Mouse (Mus musculus): ENCODE data around the gene Kcnj5. TPM values are rescaled to one million over a fixed set of nuclear protein-coding genes. Genes with fewer than 3 reads are reported as not detected.

The Kcnj5 gene
- polyA plus RNA-seq, 1 experiment from 2014 or later = 0.22 TPM

- 85% methylated on average over 1 of the region's 1 CpGs for WGBS
- no peak for ATAC-seq (ENCODE audit: low FRiP score, low read depth)
Measured at GRCm38 (mm10) chr9:32360770-32361169, 16.6 kb upstream of the Kcnj5 start.

DNA sequence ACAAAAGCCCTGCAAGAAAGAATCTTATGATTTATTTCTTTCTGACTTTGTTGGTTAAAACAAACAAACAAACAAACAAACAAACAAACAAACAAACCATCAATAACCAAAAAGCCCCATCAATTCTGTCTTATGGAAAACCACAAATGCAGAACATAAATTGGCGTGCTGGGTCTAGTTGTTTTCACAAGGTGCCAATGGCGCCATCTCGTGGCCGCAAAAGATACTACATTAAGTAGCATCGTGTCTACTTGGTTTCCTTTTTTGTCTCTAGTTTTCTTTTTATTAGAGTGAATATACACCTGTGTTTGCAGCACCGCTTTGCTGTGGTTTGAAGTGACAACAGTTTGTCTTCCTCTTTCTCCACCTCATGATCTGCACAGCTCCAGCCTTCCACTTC lies 6.2 kb upstream of the Kcnj5 start:
- H3K4me1 ChIP-seq = 0 out of 2 replicates have a peak, but pooled peaks cover 8% of the 10 kb centered on the region
- H3K27ac ChIP-seq (replicated peaks) = no peak overlapping the region
- no peaks in the 10 kb centered on the region for H3K36me3 ChIP-seq
- H3K4me3 ChIP-seq = no peak overlapping the region
- no peaks in the 10 kb centered on the region for H3K9me3 ChIP-seq
- H3K27me3 ChIP-seq = peaks cover 28% of the 10 kb centered on the region
- H3K4me2 ChIP-seq (replicated peaks) = no peak overlapping the region
- 6% methylated on average over 6 of the region's 6 CpGs for WGBS
- no peak for ATAC-seq (ENCODE audit: low FRiP score, low read depth)
- no peak overlapping the region for H3K9ac ChIP-seq (replicated peaks)

More at GRCm38 (mm10) chr9:32360770-32361169, 16.6 kb upstream of the Kcnj5 start:
- Histone ChIP-seq H3K36me3 (no peaks in the 10 kb centered on the region), H3K27me3 (no peaks in the 10 kb centered on the region), H3K4me3 (no peak overlapping the region), H3K9ac (replicated peaks) (no peak overlapping the region), H3K27ac (replicated peaks) (no peak overlapping the region), H3K4me2 (replicated peaks) (no peak overlapping the region), H3K4me1 (no peaks in the 10 kb centered on the region), H3K9me3 (no peaks in the 10 kb centered on the region; the same call in 1 of the 2 replicates)

DNA sequence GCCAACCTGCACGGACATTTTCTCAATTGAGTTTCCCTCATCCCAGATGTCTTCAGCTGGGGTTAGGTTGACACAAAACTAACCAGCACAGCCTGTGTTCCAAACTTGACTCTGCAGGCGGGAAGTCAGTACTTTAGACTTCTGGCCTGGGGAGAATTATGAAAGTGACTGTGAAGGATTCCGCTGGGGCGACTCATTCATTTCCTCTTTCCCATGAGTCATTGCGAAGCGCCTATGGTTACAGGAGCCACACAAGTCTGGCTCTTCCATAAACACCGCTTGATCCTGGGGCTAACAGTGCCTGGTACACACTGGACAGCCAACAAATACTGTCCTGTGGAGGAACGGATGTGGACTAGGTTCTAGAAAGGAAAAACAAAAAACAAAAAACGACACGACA lies 5.2 kb upstream of the Kcnj5 start:
- no peak overlapping the region for H3K4me3 ChIP-seq
- H3K27ac ChIP-seq (replicated peaks) = no peak overlapping the region
- no peaks in the 10 kb centered on the region for H3K9me3 ChIP-seq
- H3K4me1 ChIP-seq = peaks cover 14% of the 10 kb centered on the region; the same call in 1 of the 2 replicates
- peaks cover 38% of the 10 kb centered on the region for H3K27me3 ChIP-seq
- no peak overlapping the region for H3K4me2 ChIP-seq (replicated peaks)
- WGBS = 91% methylated on average over 10 of the region's 10 CpGs
- ATAC-seq (ENCODE audit: low FRiP score, low read depth) = no peak
- H3K36me3 ChIP-seq = no peaks in the 10 kb centered on the region
- no peak overlapping the region for H3K9ac ChIP-seq (replicated peaks)

DNA sequence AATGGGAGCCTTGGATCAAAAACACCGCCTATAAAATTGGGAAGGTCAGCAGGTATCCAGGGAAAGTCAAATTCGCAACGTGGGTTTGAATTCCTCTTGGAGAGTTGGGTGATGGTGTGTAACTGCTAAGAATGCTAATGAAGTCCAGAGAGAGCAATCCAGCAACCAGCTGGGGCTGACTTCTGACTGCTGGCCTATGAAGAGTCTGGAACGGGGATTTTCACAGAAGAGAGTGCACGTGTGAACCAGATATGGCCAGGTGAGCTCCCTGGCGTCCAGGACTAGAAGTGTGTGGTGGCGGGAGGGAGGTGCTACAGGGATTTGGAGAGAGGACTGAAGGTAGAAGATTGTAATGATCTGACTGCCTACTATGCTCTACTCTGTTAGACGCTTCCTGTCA lies 3.9 kb upstream of the Kcnj5 start:
- Histone ChIP-seq H3K27me3 (peaks cover 51% of the 10 kb centered on the region), H3K36me3 (no peaks in the 10 kb centered on the region), H3K4me3 (no peak overlapping the region), H3K9me3 (no peaks in the 10 kb centered on the region), H3K9ac (replicated peaks) (no peak overlapping the region), H3K4me1 (peaks cover 22% of the 10 kb centered on the region; the same call in 1 of the 2 replicates), H3K27ac (replicated peaks) (no peak overlapping the region), H3K4me2 (replicated peaks) (no peak overlapping the region)
- ATAC-seq (ENCODE audit: low FRiP score, low read depth) = no peak
- WGBS = 67% methylated on average over 8 of the region's 8 CpGs

DNA sequence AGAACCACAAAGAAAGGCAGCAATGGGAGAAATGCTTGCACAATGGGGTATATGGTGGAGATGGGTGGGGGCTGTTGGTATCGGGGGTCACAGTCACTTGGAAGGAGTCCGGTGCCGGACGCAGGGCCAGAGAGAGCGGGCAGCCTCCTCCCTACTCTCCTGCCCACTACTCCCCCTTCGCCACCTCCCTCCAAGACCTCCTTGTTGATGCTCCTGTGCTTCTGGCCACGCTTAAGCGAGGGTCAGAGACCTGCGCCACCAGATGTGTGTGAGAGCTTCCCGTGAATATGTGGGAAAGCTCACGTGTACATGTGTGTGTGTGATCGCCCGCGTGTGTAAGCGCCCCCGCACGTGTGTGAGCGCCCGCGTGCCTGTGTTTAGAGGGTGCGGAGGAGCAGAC lies 339 bp upstream of the Kcnj5 start:
- peak; percentile 35 for ATAC-seq (ENCODE audit: low FRiP score, low read depth)
- WGBS = 1% methylated on average over 21 of the region's 21 CpGs
- Histone ChIP-seq H3K9ac (replicated peaks) (peak overlapping the region; percentile 41), H3K4me2 (replicated peaks) (peak overlapping the region; percentile 65), H3K27ac (replicated peaks) (no peak overlapping the region), H3K4me3 (peak overlapping the region; percentile 37), H3K27me3 (peaks cover 63% of the 10 kb centered on the region), H3K36me3 (no peaks in the 10 kb centered on the region), H3K4me1 (peaks cover 14% of the 10 kb centered on the region; the same call in 1 of the 2 replicates), H3K9me3 (no peaks in the 10 kb centered on the region)

GRCm38 (mm10) chr9:32342929-32343328 lies 1.2 kb downstream of the Kcnj5 start:
- Histone ChIP-seq H3K9me3 (no peaks in the 10 kb centered on the region), H3K4me3 (no peak overlapping the region), H3K9ac (replicated peaks) (no peak overlapping the region), H3K4me1 (peaks cover 14% of the 10 kb centered on the region; the same call in 1 of the 2 replicates), H3K27me3 (peaks cover 57% of the 10 kb centered on the region), H3K27ac (replicated peaks) (no peak overlapping the region), H3K4me2 (replicated peaks) (no peak overlapping the region), H3K36me3 (no peaks in the 10 kb centered on the region)
- WGBS = 12% methylated on average over 8 of the region's 8 CpGs
- no peak for ATAC-seq (ENCODE audit: low FRiP score, low read depth)

DNA sequence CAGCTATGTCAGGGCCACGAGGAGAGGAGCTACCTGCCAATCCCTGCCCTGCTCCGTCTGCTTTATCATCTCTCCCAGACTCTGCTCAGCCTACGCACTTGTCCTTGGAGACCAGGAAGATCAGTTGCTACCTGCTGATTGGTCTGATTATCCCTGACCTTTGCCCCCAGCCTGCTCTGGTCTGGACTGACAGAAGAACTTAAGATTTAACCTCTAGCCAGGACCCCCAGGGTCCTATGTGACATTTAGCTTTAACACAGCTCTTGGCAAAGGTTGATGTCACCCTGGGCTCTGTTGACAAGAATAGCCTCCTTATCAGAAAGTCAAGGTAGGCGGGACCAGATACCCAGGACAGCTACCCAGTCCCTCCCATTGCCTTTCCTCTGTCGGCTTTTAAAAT lies 3.3 kb downstream of the Kcnj5 start:
- Histone ChIP-seq H3K4me2 (replicated peaks) (no peak overlapping the region), H3K36me3 (no peaks in the 10 kb centered on the region)

DNA sequence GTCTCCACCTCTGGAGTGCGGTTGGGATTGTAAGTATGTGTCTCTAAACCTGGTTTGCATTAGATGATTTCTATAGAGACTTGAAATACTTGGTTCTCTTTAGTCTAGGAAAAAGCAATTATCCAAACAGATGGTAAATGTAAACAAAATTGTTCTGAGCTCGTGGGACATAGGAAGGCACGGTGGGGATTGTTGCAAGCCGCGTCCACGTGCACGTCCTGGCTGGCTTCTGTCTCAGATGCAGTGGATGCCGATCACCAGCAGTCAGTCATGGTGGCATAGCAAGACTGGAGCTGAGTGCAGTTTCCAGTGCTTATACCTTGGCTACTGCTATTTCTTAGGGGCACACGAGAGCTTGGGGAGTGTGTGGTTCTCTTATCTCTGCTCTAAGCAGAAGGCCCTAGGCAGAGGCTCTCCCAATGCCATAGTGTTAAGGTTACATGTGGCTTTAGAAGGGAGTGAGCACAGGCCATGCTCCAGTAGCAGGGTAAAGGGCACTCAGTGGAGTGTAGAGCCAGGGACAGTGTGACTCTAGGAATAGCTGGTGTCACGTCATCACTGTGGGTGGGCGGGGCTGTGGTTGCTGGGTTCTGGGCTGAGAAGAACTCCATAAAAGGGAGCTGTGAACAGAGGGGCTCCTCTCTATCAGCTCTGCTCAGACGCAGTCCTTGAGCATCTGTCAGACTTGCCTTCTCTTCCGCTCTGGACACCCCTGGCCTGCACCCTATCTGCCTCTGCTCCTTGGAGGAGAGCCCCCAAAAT lies 8.6 kb downstream of the Kcnj5 start:
- H3K27me3 ChIP-seq = no peaks in the 10 kb centered on the region
- no peak for ATAC-seq (ENCODE audit: low FRiP score, low read depth)
- H3K4me2 ChIP-seq (replicated peaks) = no peak overlapping the region
- no peak overlapping the region for H3K27ac ChIP-seq (replicated peaks)
- no peak overlapping the region for H3K4me3 ChIP-seq
- H3K4me1 ChIP-seq = no peaks in the 10 kb centered on the region
- H3K9me3 ChIP-seq = no peaks in the 10 kb centered on the region
- WGBS = 83% methylated on average over 13 of the region's 13 CpGs
- no peaks in the 10 kb centered on the region for H3K36me3 ChIP-seq
- H3K9ac ChIP-seq (replicated peaks) = no peak overlapping the region

More for the DNA sequence above, 3.3 kb downstream of the Kcnj5 start:
- peaks cover 14% of the 10 kb centered on the region; the same call in 1 of the 2 replicates for H3K4me1 ChIP-seq
- WGBS = 59% methylated on average over 5 of the region's 5 CpGs
- H3K27me3 ChIP-seq = peaks cover 46% of the 10 kb centered on the region
- no peak overlapping the region for H3K9ac ChIP-seq (replicated peaks)
- no peaks in the 10 kb centered on the region for H3K9me3 ChIP-seq
- H3K4me3 ChIP-seq = no peak overlapping the region
- no peak for ATAC-seq (ENCODE audit: low FRiP score, low read depth)
- H3K27ac ChIP-seq (replicated peaks) = no peak overlapping the region

DNA sequence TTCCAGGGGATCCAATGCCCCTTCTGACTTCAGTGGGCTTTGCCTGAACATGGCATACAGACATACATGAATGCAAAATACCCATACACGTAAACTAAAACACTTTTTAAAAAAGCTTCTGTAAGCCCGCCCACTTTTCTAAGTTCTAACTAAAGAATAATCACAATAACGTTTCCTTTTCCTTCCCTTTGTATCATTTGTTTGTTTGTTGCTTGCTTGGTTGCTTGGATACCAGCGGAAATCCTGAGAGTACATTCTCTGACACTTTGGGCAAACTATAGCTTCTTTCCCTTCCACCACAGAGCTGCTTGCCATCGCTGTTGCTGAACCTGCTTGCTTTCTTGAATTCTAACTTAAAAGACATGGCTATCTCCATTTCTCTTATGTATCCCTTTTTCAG lies 13.0 kb downstream of the Kcnj5 start:
- H3K36me3 ChIP-seq = no peaks in the 10 kb centered on the region
- no peak overlapping the region for H3K4me3 ChIP-seq
- no peak overlapping the region for H3K27ac ChIP-seq (replicated peaks)
- H3K9me3 ChIP-seq = no peaks in the 10 kb centered on the region
- no peaks in the 10 kb centered on the region for H3K4me1 ChIP-seq
- no peak overlapping the region for H3K4me2 ChIP-seq (replicated peaks)
- 75% methylated on average over 5 of the region's 5 CpGs for WGBS
- no peaks in the 10 kb centered on the region for H3K27me3 ChIP-seq
- no peak overlapping the region for H3K9ac ChIP-seq (replicated peaks)
- no peak for ATAC-seq (ENCODE audit: low FRiP score, low read depth)

- Histone ChIP-seq H3K9ac (replicated peaks) (no peak overlapping the region), H3K27ac (replicated peaks) (no peak overlapping the region), H3K36me3 (no peaks in the 10 kb centered on the region), H3K27me3 (no peaks in the 10 kb centered on the region), H3K4me2 (replicated peaks) (no peak overlapping the region), H3K4me1 (no peaks in the 10 kb centered on the region), H3K4me3 (no peak overlapping the region), H3K9me3 (no peaks in the 10 kb centered on the region)
- no peak for ATAC-seq (ENCODE audit: low FRiP score, low read depth)
- WGBS = 93% methylated on average over 4 of the region's 4 CpGs
Measured at GRCm38 (mm10) chr9:32328777-32329176, 15.4 kb downstream of the Kcnj5 start.

GRCm38 (mm10) chr9:32323610-32324009 lies 20.5 kb downstream of the Kcnj5 start:
- H3K4me3 ChIP-seq = no peak overlapping the region
- WGBS = 66% methylated on average over 7 of the region's 7 CpGs
- no peak overlapping the region for H3K27ac ChIP-seq (replicated peaks)
- no peaks in the 10 kb centered on the region for H3K27me3 ChIP-seq
- H3K9ac ChIP-seq (replicated peaks) = no peak overlapping the region
- H3K36me3 ChIP-seq = no peaks in the 10 kb centered on the region
- H3K4me2 ChIP-seq (replicated peaks) = no peak overlapping the region
- H3K9me3 ChIP-seq = no peaks in the 10 kb centered on the region
- no peak for ATAC-seq (ENCODE audit: low FRiP score, low read depth)
- H3K4me1 ChIP-seq = peaks cover 5% of the 10 kb centered on the region; the same call in 1 of the 2 replicates

DNA sequence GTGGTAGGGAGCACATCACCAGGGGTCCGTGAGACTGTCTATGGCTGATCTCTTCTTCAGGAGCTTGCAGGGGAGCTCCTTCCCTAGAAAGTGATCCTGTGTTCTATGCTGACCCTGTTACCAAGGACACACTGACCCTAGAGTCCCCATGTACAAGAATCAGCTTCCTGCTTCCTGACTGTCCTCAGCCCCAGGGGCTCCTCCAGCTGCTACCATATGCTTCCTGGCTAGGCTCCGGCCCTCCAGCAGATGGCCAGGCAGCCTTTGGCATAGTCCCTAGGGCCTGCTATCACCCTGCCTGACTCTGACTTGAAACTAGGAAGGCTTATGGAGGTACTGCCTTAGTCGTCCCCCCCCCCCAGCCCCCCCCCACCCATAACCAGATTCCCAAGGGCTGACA lies 24.0 kb downstream of the Kcnj5 start:
- Histone ChIP-seq H3K27me3 (no peaks in the 10 kb centered on the region), H3K9ac (replicated peaks) (no peak overlapping the region), H3K9me3 (no peaks in the 10 kb centered on the region), H3K4me2 (replicated peaks) (no peak overlapping the region), H3K4me3 (no peak overlapping the region), H3K36me3 (no peaks in the 10 kb centered on the region), H3K27ac (replicated peaks) (no peak overlapping the region), H3K4me1 (peaks cover 5% of the 10 kb centered on the region; the same call in 1 of the 2 replicates)
- 50% methylated on average over 3 of the region's 3 CpGs for WGBS
- ATAC-seq (ENCODE audit: low FRiP score, low read depth) = 0 out of 2 replicates have a peak, but pooled peaks have one; percentile 47

Data from midbrain, embryonic 12.5 days (tissue).